Mouse (Mus musculus) gastrocnemius, adult 8-10 months (tissue): ENCODE data around the gene Bicra. TPM values are rescaled to one million over a fixed set of nuclear protein-coding genes. Genes with fewer than 3 reads are reported as not detected.

Experiments
- DNase-seq, 2 experiments: peaks; one replicate each; pipeline ENCODE4 v3.0.0; 2022; ENCODE audit warnings: low spot score in 2 of 2
- total RNA-seq, 4 experiments: library from RNA; stranded (reverse); gene quantifications; 2 replicates each; pipeline ENCODE4 v1.2.4; 2022

The Bicra gene
- total RNA-seq = 1 to 10 TPM; 3.7 to 6.8 (median 5.6) TPM

DNA sequence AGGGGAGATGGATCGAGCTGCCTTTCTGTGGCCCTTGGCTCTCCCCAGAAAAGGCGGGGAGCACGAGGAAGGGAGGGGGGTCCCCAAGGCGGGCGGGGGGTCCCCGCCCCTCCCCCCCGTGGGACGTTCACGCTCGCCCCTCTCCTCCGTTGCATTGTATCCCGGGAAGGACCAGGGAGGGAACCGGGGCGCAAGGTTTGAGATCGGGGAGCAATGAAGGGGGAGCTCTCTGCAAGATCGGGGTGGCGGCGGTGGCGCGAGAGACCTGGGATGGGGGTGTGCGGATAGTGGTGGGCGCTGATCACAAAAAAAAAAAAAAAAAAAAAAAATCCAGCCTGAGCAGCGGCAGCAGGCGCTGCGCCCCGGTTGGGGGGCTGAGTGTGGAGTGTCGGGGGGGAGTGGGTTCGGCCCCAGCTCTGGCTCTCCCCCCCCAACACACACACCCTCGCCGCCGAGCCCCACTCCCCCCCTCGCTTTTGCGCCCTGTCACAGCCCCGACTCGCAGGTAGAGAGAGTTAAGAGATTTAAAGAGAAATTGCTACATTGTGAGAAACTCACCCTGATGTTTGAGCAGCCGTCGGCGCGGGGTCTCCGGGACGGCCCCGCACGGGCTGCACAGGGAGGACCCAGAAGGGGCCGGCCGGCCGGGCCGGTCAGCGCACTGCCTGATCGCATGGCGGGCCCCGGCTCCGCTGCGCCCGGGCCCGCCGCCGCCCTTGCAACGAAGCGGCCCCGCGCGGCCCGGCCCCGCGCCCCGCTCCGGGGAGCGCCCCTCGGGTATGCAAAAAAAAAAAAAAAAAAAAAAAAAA is at the start of gene Bicra:
Bicra (minus strand) TSS at position 584 of the 809 bp plus-strand sequence.
- DNase-seq = peak; percentile 84 to 86

- no peak for DNase-seq
Observed at GRCm38 (mm10) chr7:16094592-16094991, 46.9 kb upstream of the Bicra start.

- DNase-seq = no peak
Observed at GRCm38 (mm10) chr7:16087587-16087986, 39.9 kb upstream of the Bicra start.

- no peak for DNase-seq
Observed at GRCm38 (mm10) chr7:16083361-16083760, 35.6 kb upstream of the Bicra start.

- DNase-seq = no peak
Observed at GRCm38 (mm10) chr7:16080581-16080980, 32.9 kb upstream of the Bicra start.

- DNase-seq = no peak
Observed at GRCm38 (mm10) chr7:16079947-16080346, 32.2 kb upstream of the Bicra start.

- DNase-seq = no peak
Observed at GRCm38 (mm10) chr7:16071906-16072305, 24.2 kb upstream of the Bicra start.

DNA sequence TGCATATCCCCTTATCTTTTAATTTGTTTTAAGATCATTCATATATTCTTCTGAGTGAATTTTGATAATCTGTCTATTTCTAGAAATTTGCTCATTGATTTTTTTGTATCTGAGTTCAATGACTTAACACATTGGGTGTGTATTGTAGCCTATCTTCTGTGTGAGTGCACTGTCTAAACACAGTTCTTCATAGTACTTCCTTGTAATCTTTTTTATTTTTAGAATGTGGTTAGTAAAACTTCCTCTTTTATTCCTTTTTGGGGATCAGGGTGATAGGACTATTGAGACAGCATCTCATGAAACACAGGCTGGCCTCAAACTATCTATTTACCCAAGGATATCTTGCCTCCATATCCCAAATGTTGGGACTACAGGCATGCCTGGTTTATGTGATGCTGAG is 23.1 kb upstream of the Bicra start:
- no peak for DNase-seq

GRCm38 (mm10) chr7:16063490-16063889 is 15.8 kb upstream of the Bicra start:
- DNase-seq = no peak

DNA sequence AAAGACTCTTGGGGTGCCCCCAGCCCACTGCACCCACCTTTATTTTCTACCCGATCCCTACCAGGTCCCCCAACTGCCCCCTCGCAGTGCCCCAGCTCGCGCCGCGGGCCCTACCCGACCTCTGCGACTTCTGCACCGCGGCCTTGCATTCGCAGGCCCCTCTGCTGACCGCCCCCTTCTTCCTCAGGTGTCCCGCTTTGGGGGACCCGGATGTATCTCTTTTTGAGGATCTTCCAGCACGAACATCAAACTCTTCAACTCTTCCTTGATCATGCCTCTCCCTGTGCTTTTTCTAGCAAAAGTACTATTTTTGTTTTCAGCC is 14.3 kb upstream of the Bicra start:
- DNase-seq = no peak

DNA sequence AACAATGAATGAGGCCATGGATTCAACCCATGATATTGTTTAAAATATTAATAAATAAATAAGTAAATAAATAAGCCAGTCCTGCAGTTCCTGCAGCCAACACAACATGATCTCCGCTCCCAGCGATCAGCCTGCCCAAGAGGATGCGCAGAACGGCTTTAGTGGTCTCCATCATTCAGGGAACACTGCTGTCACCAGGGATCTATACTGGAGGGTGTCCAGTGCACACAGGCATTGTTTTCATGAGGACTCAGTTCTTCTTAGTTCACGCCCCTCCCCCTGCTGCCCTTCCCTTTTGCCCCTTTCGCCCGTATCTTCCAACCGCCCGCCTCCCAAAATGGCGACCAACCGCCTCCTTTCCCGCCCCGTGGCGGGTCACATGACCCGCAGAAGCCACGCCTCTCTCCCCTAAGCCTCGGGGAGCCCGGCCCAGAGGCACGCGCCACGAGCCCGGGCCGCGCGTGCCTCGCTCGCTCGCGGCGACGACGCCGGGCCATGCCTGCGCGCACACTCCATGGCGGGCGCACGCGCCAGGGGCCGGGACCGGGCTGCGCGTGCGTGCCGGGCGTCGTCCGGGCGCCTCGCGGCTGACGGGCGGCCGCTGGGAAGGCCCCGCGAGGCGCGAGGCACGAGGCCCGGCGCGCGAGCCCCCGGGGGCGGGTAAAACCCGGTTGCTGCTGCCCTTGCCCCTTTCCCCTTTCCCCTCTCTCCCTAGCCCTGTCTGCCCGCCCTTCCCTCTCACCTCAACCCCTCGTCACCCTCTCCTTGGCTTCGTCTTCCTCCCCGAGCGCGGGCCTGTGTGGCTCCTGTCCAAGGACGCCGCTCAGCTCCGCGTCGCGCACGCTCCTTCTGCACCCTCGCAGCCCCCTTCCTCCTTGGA is 13.7 kb upstream of the Bicra start, which contains the start of gene Zfp541:
Zfp541 (plus strand) TSS at position 596 of the 880 bp plus-strand sequence.
- DNase-seq = no peak

- no peak for DNase-seq
Observed at GRCm38 (mm10) chr7:16057136-16057534, 9.4 kb upstream of the Bicra start.

DNA sequence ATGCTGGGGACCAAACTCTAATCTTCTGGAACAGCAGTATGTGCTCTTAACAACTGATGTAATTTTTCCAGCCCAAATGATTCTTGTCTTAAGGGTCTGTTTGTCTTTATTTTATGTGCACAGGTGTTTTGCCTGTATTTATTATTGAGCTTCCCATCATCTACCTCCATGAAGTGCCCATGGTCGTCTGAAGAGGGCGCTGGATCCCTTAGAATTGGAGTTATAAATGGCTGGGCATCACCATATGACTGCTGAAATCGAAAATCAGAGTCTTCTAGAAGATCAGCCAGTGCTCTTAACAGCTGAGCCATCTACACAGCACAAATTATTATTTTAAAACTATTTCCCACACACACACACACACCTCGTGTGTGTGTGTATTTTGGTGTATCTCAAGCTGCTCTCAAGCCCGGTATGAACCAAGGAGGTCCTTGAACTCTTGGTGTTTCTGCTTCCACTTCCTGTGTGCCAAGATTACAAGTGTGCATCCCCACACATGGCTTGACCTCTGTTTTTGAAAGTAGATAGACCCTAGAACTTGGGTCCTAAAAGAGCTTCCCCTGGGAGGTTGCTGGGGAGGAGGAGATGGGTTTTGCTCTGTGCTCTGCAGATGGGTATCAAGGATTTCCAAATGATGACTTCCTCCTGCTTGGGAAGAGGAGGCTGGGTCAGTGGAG is 8.9 kb upstream of the Bicra start:
- DNase-seq = no peak

GRCm38 (mm10) chr7:16055665-16056064 is 7.9 kb upstream of the Bicra start:
- DNase-seq = no peak

DNA sequence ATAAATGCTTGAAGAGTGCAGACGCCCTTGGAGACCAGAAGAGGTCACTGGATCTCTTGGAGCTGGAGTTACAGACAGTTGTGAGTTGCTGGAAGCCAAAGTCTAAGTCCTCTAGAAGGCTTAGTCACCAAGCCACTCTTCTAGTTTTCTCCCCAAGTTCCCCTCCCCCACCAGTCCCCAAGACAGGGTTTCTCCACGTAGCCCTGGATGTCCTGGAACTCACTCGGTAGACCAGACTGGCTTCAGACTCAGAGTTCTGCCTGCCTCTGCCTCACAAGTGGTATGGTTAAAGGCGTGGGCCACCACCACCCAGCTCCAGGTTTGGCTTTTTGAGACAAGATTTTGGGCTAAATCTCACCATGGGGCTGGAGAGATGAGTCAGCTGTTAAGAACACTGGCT is 7.2 kb upstream of the Bicra start:
- DNase-seq = no peak

- DNase-seq = no peak
Observed at GRCm38 (mm10) chr7:16053105-16053504, 5.4 kb upstream of the Bicra start.

- DNase-seq = peak; percentile 96 to 97
Observed at GRCm38 (mm10) chr7:16052684-16053083, 5.0 kb upstream of the Bicra start.

DNA sequence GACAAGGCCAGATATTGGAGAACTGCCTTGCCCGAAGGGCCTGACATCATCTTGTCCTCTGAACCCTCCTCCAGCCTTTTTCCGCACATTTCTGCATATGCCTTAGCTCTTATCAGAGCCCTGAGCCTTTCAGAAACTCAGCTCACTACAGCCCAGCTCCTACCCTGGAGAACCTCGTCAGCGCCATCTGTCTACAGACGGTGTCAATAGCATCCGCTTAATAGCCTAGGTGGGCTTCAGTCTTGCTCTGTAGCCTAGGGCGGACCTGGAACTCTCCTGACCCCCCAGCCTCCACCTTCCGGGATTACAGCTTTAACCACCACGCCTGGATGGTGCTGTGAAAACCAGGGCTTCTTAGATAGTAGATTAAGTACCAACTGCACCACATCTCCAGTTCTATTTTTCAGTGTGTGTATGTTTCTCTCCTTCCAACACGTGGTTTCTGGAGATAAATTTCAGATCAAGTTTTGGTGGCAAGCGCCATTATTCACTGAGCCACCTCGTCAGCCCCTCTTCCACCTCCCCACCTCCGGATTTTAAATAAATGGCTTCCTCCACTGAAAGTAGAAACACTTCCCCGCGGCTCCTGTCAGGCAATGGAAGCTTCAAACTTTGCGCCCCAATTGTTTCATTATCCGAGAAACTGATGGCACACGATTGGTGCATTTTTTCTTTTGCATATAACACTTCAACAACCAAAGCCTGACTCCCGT is 4.3 kb upstream of the Bicra start:
- DNase-seq = peak; percentile 57 to 62

- no peak for DNase-seq
Observed at GRCm38 (mm10) chr7:16050600-16050999, 2.9 kb upstream of the Bicra start.

DNA sequence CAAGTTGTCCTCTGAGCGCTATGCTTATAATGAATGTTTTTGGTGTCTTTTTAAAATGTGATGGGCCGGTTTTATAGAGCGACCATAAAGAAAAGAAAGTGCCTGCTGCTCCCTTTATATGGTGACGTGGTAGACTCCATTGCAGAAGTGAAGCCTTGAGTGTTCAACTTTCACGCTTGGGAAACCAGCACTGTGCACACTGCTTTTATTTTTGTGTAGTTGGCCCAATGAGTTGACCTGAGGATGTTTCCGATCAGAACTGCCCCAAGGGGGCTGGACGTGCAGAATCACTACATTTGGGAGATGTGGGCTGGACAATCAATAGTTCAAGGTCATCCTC is 1.8 kb upstream of the Bicra start:
- DNase-seq = no peak
